Mouse (Mus musculus) MEL (cell line): ENCODE measurements around the gene Scn8a.

Experiments
- CTCF ChIP-seq, 3 experiments: IDR thresholded peaks in 2 of 3; conservative IDR thresholded peaks in 1 of 3; 2 replicates each; pipeline ENCODE4 v1.5.1; 2011 to 2012; ENCODE audit warnings: low read length in 3 of 3, low read depth in 2 of 3, mild to moderate bottlenecking in 2 of 3, improper control_type of control experiment in 1 of 3, inconsistent platforms in 1 of 3, mixed read lengths in 1 of 3, moderate library complexity in 1 of 3; ENCODE audit not compliant: control insufficient read depth in 1 of 3, insufficient read depth in 1 of 3, poor library complexity in 1 of 3, severe bottlenecking in 1 of 3
- ETS1 ChIP-seq: IDR thresholded peaks from 2 replicates; pipeline ENCODE4 v1.6.1; 2012; ENCODE audit warnings: low read depth, mild to moderate bottlenecking, inconsistent platforms, low read length, improper control_type of control experiment, moderate library complexity
- MAX ChIP-seq: IDR thresholded peaks from 2 replicates; pipeline ENCODE4 v1.6.1; 2011; ENCODE audit warnings: low read length, improper control_type of control experiment
- POLR2A ChIP-seq, 2 experiments: IDR thresholded peaks; 2 replicates each; pipeline ENCODE4 v1.6.1; 2011 to 2012; ENCODE audit warnings: low read length in 2 of 2, mild to moderate bottlenecking in 2 of 2, control low read depth in 1 of 2, improper control_type of control experiment in 1 of 2, low read depth in 1 of 2, moderate library complexity in 1 of 2; ENCODE audit not compliant: control insufficient read depth in 1 of 2, insufficient read depth in 1 of 2, poor library complexity in 1 of 2
- RCOR1 ChIP-seq: IDR thresholded peaks from 2 replicates; pipeline ENCODE4 v1.6.1; 2012; ENCODE audit warnings: low read depth, mild to moderate bottlenecking, inconsistent platforms, low read length, improper control_type of control experiment

GRCm38 (mm10) chr15:101066920-101067696 lies 197.4 kb downstream of the Scn8a start:
- TF ChIP-seq MAX (no peak), POLR2A (IDR thresholded peaks at IDR 0.05; ENCODE audit: control insufficient read depth in 1 of 2, insufficient read depth in 1 of 2, low read depth in 1 of 2, low read length in 2 of 2, poor library complexity in 1 of 2) (no peak), RCOR1 (no peak), ETS1 (no peak), CTCF (IDR thresholded peaks at IDR 0.05 in 2 of 3, conservative IDR thresholded peaks at IDR 0.05 in 1 of 3; ENCODE audit: control insufficient read depth in 1 of 3, insufficient read depth in 1 of 3, low read depth in 2 of 3, low read length in 3 of 3, poor library complexity in 1 of 3, severe bottlenecking in 1 of 3) (no peak)
